Mouse (Mus musculus) layer of hippocampus, adult 6 months (tissue): ENCODE measurements around the gene Olfr1289. TPM values are rescaled to one million over a fixed set of nuclear protein-coding genes. Genes with fewer than 3 reads are reported as not detected.

Experiments
- long read RNA-seq, 2 experiments: library from polyadenylated mRNA; unstranded; transcript quantifications; one replicate each; pipeline ENCODE4 v2.0.0; 2019 to 2020
- polyA plus RNA-seq: library from polyadenylated mRNA; unstranded; fragments of <200 nt; fragmentation: Nextera tagmentation; gene quantifications from 2 replicates; pipeline ENCODE4 v1.2.3, GENCODE M21; 2021

Gene Olfr1289
- polyA plus RNA-seq = not detected in 2 replicates
- long read RNA-seq, experiment 1 = 0 reads
- long read RNA-seq, experiment 2 = 0 reads

DNA sequence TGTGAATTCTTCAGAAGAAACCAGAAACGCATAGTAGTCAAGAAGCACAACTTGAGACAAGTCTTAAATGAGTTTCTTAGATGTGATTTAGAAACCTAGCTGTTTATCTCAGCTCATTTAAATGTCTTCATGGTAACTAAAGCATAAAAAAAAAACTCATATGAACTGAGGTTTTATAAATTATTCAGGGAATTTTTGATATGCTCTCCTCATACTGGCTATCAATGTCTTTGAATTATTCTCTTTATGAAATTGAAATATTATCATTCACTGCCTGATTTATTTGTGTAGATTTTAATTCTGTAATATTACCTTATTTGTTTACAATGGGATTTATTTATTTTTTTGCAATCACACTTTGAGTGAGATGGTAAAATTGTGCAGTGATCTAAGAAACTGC is at the start of gene Olfr1289:
Gene Olfr1289, plus strand, starts transcription at position 301 of the 400 bp plus-strand sequence.

DNA sequence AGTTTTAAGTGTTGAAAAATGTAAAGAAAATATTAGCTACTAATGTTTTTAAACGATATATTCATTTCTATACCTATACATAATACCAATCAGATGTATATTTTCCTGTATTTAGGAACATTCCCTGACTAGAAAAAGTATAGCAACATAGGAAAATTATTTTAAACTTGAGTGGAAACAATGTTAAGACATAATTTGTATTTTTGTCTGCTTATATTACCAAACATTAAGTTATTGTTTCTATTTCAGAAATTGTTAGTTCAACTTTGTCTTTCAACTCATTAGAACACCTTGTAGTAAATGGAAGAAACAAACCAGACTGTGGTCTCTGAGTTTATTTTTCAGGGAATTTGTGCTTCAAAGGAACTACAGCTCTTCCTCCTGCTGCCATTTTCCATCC is 31.8 kb upstream of the Olfr1289 start, which contains the start of gene Olfr1287:
Gene Olfr1287, plus strand, starts transcription at position 301 of the 400 bp plus-strand sequence.

DNA sequence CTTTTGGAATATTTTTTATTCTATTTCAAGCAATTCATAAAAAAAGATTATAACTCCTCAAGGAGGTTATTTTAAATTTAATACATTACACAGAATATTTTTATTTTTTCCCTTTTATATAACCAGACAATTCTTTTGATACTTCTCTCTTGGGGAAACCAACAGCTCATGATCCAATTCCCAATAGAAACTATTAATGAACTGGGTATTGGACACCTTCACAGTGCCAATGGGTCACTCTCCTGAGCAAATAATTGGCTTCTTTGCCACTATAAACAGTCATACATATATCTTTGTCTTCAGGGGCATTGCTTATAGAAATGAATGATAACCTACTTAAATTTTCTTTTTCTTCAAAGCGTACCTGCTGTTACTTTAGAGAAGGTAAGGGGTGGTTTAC is 6.8 kb upstream of the Olfr1289 start, which contains the start of gene Olfr1288:
Gene Olfr1288, plus strand, starts transcription at position 301 of the 400 bp plus-strand sequence.

DNA sequence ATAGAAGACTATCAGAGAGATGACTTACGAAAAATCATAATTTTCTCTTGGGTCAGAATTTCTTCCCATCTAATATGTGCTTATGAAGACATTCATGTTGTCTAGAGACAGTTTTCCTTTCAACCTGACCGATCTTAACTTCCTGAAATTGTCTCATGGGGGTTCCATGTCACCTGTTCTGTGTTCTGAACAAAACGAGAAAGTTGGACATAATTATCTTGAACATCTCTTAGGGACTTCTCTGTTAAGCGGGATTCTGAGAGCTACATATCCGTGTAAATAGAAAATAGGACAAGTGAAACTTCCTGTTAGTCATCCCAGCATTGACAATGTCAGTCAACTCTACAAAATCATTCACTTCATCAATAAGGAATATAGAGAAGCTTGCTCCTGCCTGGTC is 13.1 kb downstream of the Olfr1289 start, which contains the start of gene Olfr1290:
Gene Olfr1290, minus strand, starts transcription at position 101 of the 400 bp plus-strand sequence.

DNA sequence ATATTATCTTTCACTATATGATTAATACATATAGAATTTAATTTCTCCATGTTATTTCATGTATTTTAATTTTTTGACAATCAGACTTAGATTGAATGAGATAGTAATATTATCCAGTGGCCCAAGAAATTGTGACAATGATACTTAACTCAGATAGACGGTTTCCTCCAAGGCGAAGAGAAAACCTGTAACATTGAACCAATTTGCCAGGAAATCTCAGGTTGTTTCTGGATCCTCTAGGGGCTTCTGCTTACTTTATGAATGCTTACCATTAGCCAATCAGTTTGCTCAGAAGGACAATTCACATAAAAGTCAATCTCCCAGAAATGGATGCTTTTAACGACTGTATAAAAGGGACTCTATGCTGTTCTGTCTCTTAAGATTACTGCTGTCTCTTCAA is 16.3 kb downstream of the Olfr1289 start, which contains the start of gene Olfr1291-ps1:
Gene Olfr1291-ps1, plus strand, starts transcription at position 301 of the 400 bp plus-strand sequence.

DNA sequence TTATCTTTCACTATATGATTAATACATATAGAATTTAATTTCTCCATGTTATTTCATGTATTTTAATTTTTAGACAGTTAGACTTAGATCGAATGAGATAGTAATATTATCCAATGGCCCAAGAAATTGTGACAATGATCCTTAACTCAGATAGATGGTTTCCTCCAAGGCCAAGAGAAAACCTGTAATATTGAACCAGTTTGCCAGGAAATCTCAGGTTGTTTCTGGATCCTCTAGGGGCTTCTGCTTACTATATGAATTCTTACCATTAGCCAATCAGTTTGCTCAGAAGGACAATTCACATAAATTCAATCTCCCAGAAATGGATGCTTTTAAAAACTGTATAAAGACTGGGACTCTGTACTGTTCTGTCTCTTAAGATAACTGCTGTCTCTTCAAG is 44.3 kb downstream of the Olfr1289 start, which contains the start of gene Olfr1293-ps:
Gene Olfr1293-ps, plus strand, starts transcription at position 301 of the 400 bp plus-strand sequence.

Other genes with a start within 250 kb of the Olfr1289 start
- gene Olfr1275, start 245.5 kb upstream of the Olfr1289 start, polyA plus RNA-seq = not detected in 2 replicates
- not detected in 2 replicates for gene Olfr1276, start 226.3 kb upstream of the Olfr1289 start, polyA plus RNA-seq
- not detected in 2 replicates for gene Olfr1277, start 206.7 kb upstream of the Olfr1289 start, polyA plus RNA-seq
- not detected in 2 replicates for gene Olfr1278, start 190.7 kb upstream of the Olfr1289 start, polyA plus RNA-seq
- gene Olfr1279, start 180.2 kb upstream of the Olfr1289 start, polyA plus RNA-seq = not detected in 2 replicates
- gene Olfr1280, start 166.8 kb upstream of the Olfr1289 start, polyA plus RNA-seq = not detected in 2 replicates
- not detected in 2 replicates for gene Olfr1281, start 154.3 kb upstream of the Olfr1289 start, polyA plus RNA-seq
- not detected in 2 replicates for gene Olfr1282, start 144.7 kb upstream of the Olfr1289 start, polyA plus RNA-seq
- not detected in 2 replicates for gene Olfr1283, start 114.0 kb upstream of the Olfr1289 start, polyA plus RNA-seq
- not detected in 2 replicates for gene Olfr1284, start 105.3 kb upstream of the Olfr1289 start, polyA plus RNA-seq
- gene Olfr1286, start 57.7 kb upstream of the Olfr1289 start, polyA plus RNA-seq = not detected in 2 replicates
- gene Olfr1287, start 31.7 kb upstream of the Olfr1289 start, polyA plus RNA-seq = not detected in 2 replicates
- not detected in 2 replicates for gene Olfr1288, start 6.7 kb upstream of the Olfr1289 start, polyA plus RNA-seq
- not detected in 2 replicates for gene Olfr1290, start 13.0 kb downstream of the Olfr1289 start, polyA plus RNA-seq
- not detected in 2 replicates for gene Olfr1291-ps1, start 16.4 kb downstream of the Olfr1289 start, polyA plus RNA-seq
- not detected in 2 replicates for gene Olfr1293-ps, start 44.4 kb downstream of the Olfr1289 start, polyA plus RNA-seq
- not detected in 2 replicates for gene Olfr1294, start 59.5 kb downstream of the Olfr1289 start, polyA plus RNA-seq
- gene Olfr1295, start 88.9 kb downstream of the Olfr1289 start, polyA plus RNA-seq = not detected in 2 replicates
- not detected in 2 replicates for gene Olfr1297, start 145.7 kb downstream of the Olfr1289 start, polyA plus RNA-seq
- not detected in 2 replicates for gene Olfr1298, start 168.4 kb downstream of the Olfr1289 start, polyA plus RNA-seq
- gene Olfr1299, start 180.6 kb downstream of the Olfr1289 start, polyA plus RNA-seq = not detected in 2 replicates